Mouse (Mus musculus) midbrain, postnatal 0 days (tissue): ENCODE measurements at regions not wholly inside any gene's neighbourhood (a gene's known extent, or its start where the extent isn't known, plus 50 kb on each side); places are given as distances from the start of the nearest gene placed in this dataset.

Source experiments
- ATAC-seq: fragments of 200-750 bp; cut with Nextera tagmentation; 2 replicates; pipeline ENCODE4 v1.8.0; 2017; ENCODE audit warnings: moderate number of reproducible peaks, mild to moderate bottlenecking, moderate TSS enrichment, moderate library complexity; ENCODE audit not compliant: low FRiP score
- DNase-seq: peaks from one replicate; pipeline ENCODE4 v3.0.0-alpha.2; 2015; ENCODE audit warnings: low spot score
- H3K27ac ChIP-seq: fragments of 300-500 bp; sonication (generic); 2 replicates; pipeline ENCODE4 v1.5.1; 2014; ENCODE audit warnings: low read depth, mild to moderate bottlenecking, low read length, mixed read lengths
- H3K27me3 ChIP-seq: fragments of 300-500 bp; sonication (generic); 2 replicates; pipeline ENCODE4 v1.6.1; 2014; ENCODE audit warnings: low read length, control low read depth, mixed read lengths; ENCODE audit not compliant: insufficient read depth
- H3K36me3 ChIP-seq: fragments of 300-500 bp; sonication (generic); 2 replicates; pipeline ENCODE4 v1.6.1; 2014; ENCODE audit warnings: low read length, control low read depth, mixed read lengths; ENCODE audit not compliant: insufficient read depth
- H3K4me1 ChIP-seq: fragments of 300-500 bp; sonication (generic); 2 replicates; pipeline ENCODE4 v1.6.1; 2014; ENCODE audit warnings: mild to moderate bottlenecking, control low read depth, antibody characterized with exemption, low read length, mixed read lengths; ENCODE audit not compliant: insufficient read depth
- H3K4me2 ChIP-seq: fragments of 300-500 bp; sonication (generic); 2 replicates; pipeline ENCODE4 v1.6.1; 2014; ENCODE audit warnings: low read depth, mild to moderate bottlenecking, low read length, mixed read lengths; ENCODE audit not compliant: poor library complexity, severe bottlenecking
- H3K4me3 ChIP-seq: fragments of 300-500 bp; sonication (generic); 2 replicates; pipeline ENCODE4 v1.5.1; 2014; ENCODE audit warnings: low read depth, mild to moderate bottlenecking, low read length, moderate library complexity
- H3K9ac ChIP-seq: fragments of 300-500 bp; sonication (generic); replicated peaks from 2 replicates; pipeline ENCODE4 v1.6.1; 2014; ENCODE audit warnings: mild to moderate bottlenecking, low read length, moderate library complexity, mixed read lengths; ENCODE audit not compliant: poor library complexity, severe bottlenecking
- H3K9me3 ChIP-seq: fragments of 300-500 bp; sonication (generic); 2 replicates; pipeline ENCODE4 v1.6.1; 2016; ENCODE audit warnings: low read length, control low read depth
- CTCF ChIP-seq: IDR thresholded peaks from 2 replicates; pipeline ENCODE4 v1.5.1; 2016; ENCODE audit warnings: antibody characterized with exemption, mild to moderate bottlenecking
- WGBS: fragments of 180-500 bp; shearing (Covaris S2); extraction: QIAGEN DNeasy Blood & Tissue Kit; methylation state at CpG from one replicate; pipeline ENCODE4 v1.1.7; 2014; 5-methylcytosine and 5-hydroxymethylcytosine counted together

GRCm38 (mm10) chrX:7474831-7475230 is 98.6 kb upstream of the Foxp3 start:
- Histone ChIP-seq H3K4me2 (no peak overlapping the region), H3K27ac (no peak overlapping the region), H3K9me3 (no peaks in the 10 kb centered on the region), H3K4me1 (no peaks in the 10 kb centered on the region), H3K9ac (no peak overlapping the region), H3K4me3 (no peak overlapping the region), H3K36me3 (no peaks in the 10 kb centered on the region), H3K27me3 (no peaks in the 10 kb centered on the region)
- WGBS = 69% methylated on average over 2 of the region's 2 CpGs
- no peak for DNase-seq
- no peak for TF ChIP-seq CTCF
- no peak for ATAC-seq

- Histone ChIP-seq H3K4me1 (no peaks in the 10 kb centered on the region), H3K27me3 (no peaks in the 10 kb centered on the region), H3K4me2 (no peak overlapping the region), H3K4me3 (no peak overlapping the region), H3K36me3 (no peaks in the 10 kb centered on the region), H3K27ac (no peak overlapping the region), H3K9me3 (no peaks in the 10 kb centered on the region), H3K9ac (no peak overlapping the region)
- DNase-seq (peak; percentile 67), ATAC-seq (peak; percentile 27; the same call in 1 of the 2 replicates)
- WGBS = 18% methylated on average over 2 of the region's 2 CpGs
- TF ChIP-seq CTCF = peak; percentile 77
Observed at GRCm38 (mm10) chrX:7473814-7474213, 98.2 kb upstream of the Usp27x start.

DNA sequence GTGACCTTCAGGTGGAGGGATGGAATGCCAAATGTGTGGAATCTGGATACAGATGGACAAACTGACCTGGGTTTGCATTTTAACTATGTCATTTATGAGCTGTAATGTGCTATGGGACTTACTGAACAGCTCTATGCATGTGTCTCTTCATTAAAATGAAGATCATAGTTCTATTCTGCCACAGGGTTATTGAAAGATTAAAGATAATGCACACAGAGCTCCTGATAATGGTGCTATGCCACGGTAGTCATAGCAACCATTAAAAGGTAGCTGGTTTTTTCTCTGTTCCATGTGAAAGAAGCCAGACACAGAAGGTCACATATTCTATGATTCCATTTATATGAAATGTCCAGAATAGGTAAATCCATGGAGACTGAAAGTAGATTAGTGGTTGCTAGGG is 94.2 kb upstream of the Usp27x start:
- H3K9me3 ChIP-seq = no peaks in the 10 kb centered on the region
- H3K36me3 ChIP-seq = no peaks in the 10 kb centered on the region
- no peak overlapping the region; the same call in 1 of the 2 replicates for H3K27ac ChIP-seq
- 55% methylated on average over 1 of the region's 1 CpGs for WGBS
- TF ChIP-seq CTCF = no peak
- no peak for DNase-seq
- no peak; the same call in 1 of the 2 replicates for ATAC-seq
- H3K27me3 ChIP-seq = no peaks in the 10 kb centered on the region
- H3K9ac ChIP-seq = no peak overlapping the region
- no peak overlapping the region for H3K4me3 ChIP-seq
- no peak overlapping the region for H3K4me2 ChIP-seq
- no peaks in the 10 kb centered on the region for H3K4me1 ChIP-seq

GRCm38 (mm10) chrX:7467985-7468384 is 92.4 kb upstream of the Usp27x start:
- H3K36me3 ChIP-seq = no peaks in the 10 kb centered on the region
- no peak overlapping the region for H3K4me3 ChIP-seq
- peak; percentile 3 for DNase-seq
- ATAC-seq = no peak
- H3K4me2 ChIP-seq = no peak overlapping the region
- no peaks in the 10 kb centered on the region for H3K4me1 ChIP-seq
- no peaks in the 10 kb centered on the region for H3K9me3 ChIP-seq
- no peak overlapping the region for H3K9ac ChIP-seq
- WGBS = 62% methylated on average over 1 of the region's 1 CpGs
- TF ChIP-seq CTCF = no peak; the same call in 1 of the 2 replicates
- H3K27me3 ChIP-seq = no peaks in the 10 kb centered on the region
- H3K27ac ChIP-seq = no peak overlapping the region

DNA sequence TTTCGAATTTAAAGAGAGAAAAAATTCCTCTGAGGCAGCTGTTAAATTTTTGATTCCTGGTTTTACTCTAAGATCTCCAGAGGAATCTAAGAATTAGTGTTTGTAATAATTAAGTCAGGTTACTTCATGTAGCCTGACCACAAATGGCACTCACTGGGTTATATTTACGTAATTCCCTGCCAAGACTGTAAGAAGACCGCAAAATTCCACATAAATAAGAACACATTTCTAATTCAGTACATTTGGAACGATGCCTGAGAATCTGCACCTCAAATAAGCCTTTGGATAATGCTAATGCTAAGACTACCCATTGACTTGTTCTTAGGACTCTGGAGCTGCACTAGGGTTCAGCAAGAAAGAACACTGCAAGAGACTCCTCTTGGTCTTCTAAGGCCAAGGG is 81.2 kb upstream of the Usp27x start:
- Histone ChIP-seq H3K36me3 (no peaks in the 10 kb centered on the region), H3K4me1 (no peaks in the 10 kb centered on the region), H3K27me3 (no peaks in the 10 kb centered on the region), H3K27ac (no peak overlapping the region), H3K4me3 (no peak overlapping the region), H3K4me2 (no peak overlapping the region), H3K9me3 (no peaks in the 10 kb centered on the region), H3K9ac (no peak overlapping the region)
- WGBS = 78% methylated on average over 4 of the region's 4 CpGs
- TF ChIP-seq CTCF = no peak
- ATAC-seq = no peak
- DNase-seq = no peak

- 80% methylated on average over 3 of the region's 3 CpGs for WGBS
Observed at GRCm38 (mm10) chrX:7445035-7445434, 69.4 kb upstream of the Usp27x start.

More at GRCm38 (mm10) chrX:7445035-7445434, 69.4 kb upstream of the Usp27x start:
- Histone ChIP-seq H3K9ac (no peak overlapping the region), H3K36me3 (no peaks in the 10 kb centered on the region), H3K27me3 (no peaks in the 10 kb centered on the region), H3K4me1 (no peaks in the 10 kb centered on the region), H3K27ac (no peak overlapping the region), H3K4me2 (no peak overlapping the region), H3K9me3 (no peaks in the 10 kb centered on the region), H3K4me3 (no peak overlapping the region)
- no peak for DNase-seq
- no peak for TF ChIP-seq CTCF
- ATAC-seq = no peak
